In the genomic region with DNA sequence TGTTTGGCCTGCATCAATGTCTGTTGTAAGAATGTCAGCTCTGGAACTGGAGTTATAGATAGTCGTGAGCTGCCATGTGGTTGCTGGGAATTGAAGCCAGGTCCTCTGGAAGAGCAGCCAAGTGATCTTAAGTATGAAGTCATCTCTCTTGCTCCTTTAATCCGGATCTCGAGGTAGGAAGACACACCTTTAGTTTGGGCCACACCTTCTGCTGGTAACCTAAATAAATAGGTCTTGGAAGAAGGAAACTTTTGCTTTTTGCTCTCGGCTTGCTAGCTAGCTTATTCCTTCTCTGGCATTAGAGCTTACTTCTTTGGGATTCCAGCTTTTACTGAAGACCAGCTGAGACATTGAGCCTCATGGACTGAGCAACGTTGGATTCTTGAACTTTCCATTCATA, we compare ENCODE assay signal across 8 mouse cellular contexts. TPM values are rescaled to one million over a fixed set of nuclear protein-coding genes. Genes with fewer than 3 reads are reported as not detected.
DNase-seq lines count a peak whose midpoint lies in the region; ATAC-seq lines count a peak whose summit lies in the region.

A gene (plus strand): TSS at position 301 of the 400 bp plus-strand sequence.

- H3K4me1 ChIP-seq in brown adipose tissue, adult 24 weeks (ENCODE audit: control insufficient read depth, insufficient read depth, insufficient read length, low read length), result no peaks in the 10 kb centered on the region
- no peaks in the 10 kb centered on the region for H3K4me1 ChIP-seq in neural tube, embryonic 13.5 days (replicated peaks)

- no peak for ATAC-seq in neural tube, embryonic 13.5 days (ENCODE audit: low read depth)

- H3K4me2 ChIP-seq in neural tube, embryonic 13.5 days, result no peak within 1 kb of the TSS

- no peaks in the 10 kb centered on the region for H3K9me3 ChIP-seq in neural tube, embryonic 13.5 days

- H3K9ac ChIP-seq in neural tube, embryonic 13.5 days, result no peak within 1 kb of the TSS

- H3K36me3 ChIP-seq in neural tube, embryonic 13.5 days, result no peaks in the 10 kb centered on the region

- H3K27me3 ChIP-seq in neural tube, embryonic 13.5 days, result no peaks in the 10 kb centered on the region

- DNase-seq in left cerebral cortex, adult 18-20 months (ENCODE audit: low spot score in 2 of 2), result no peak
- no peak for DNase-seq in left cerebral cortex, adult 11 months (ENCODE audit: low spot score)
- no peak for DNase-seq in heart, adult 8-10 months (ENCODE audit: low spot score)
- no peak for DNase-seq in layer of hippocampus, postnatal 25 days (ENCODE audit: extremely low spot score in 1 of 2, low spot score in 1 of 2)
- DNase-seq in retina, embryonic 14.5 days (ENCODE audit: low spot score), result no peak
- DNase-seq in embryo, embryonic 9.5 days (ENCODE audit: extremely low spot score), result no peak

- no peak within 1 kb of the TSS for H3K4me3 ChIP-seq in brown adipose tissue, adult 24 weeks (ENCODE audit: insufficient read depth, low read depth, low read length)
- no peak within 1 kb of the TSS for H3K4me3 ChIP-seq in neural tube, embryonic 13.5 days

- H3K27ac ChIP-seq in brown adipose tissue, adult 24 weeks (replicated peaks; ENCODE audit: low read depth, low read length), result no peak within 1 kb of the TSS
- no peak within 1 kb of the TSS for H3K27ac ChIP-seq in neural tube, embryonic 13.5 days (replicated peaks)

- WGBS in neural tube, embryonic 13.5 days, result 81% methylated on average over 5 of the region's 5 CpGs

RNA-seq across cellular contexts. Expression of the gene that starts here (rescaled TPM):
- total RNA-seq in left cerebral cortex, adult 18-20 months (2021), result 10 to 100 TPM; 64.7 to 67.6 TPM
- 18.3 and 30.6 TPM in 2 replicates for polyA plus RNA-seq in brown adipose tissue, adult 24 weeks (2012; ENCODE audit: insufficient read depth, insufficient read length, missing spikeins)
- total RNA-seq in heart, adult 8-10 months (2022), result 10 to 100 TPM; 26.0 to 34.3 (median 29.9) TPM
- 10 to 100 TPM; 57.9 to 73.0 TPM for total RNA-seq in layer of hippocampus, postnatal 25 days (2021)
- polyA plus RNA-seq in neural tube, embryonic 13.5 days (2015; fragmentation: Nextera tagmentation; extraction: Ambion mirVana), result 31.1 and 35.2 TPM in 2 replicates
